Mouse (Mus musculus) right cerebral cortex, postnatal 14 days (tissue): Measurements from ENCODE around the gene Sprtn.

ENCODE experiments used
- DNase-seq: peaks from one replicate; pipeline ENCODE4 v3.0.0; 2022

Sprtn gene

DNA sequence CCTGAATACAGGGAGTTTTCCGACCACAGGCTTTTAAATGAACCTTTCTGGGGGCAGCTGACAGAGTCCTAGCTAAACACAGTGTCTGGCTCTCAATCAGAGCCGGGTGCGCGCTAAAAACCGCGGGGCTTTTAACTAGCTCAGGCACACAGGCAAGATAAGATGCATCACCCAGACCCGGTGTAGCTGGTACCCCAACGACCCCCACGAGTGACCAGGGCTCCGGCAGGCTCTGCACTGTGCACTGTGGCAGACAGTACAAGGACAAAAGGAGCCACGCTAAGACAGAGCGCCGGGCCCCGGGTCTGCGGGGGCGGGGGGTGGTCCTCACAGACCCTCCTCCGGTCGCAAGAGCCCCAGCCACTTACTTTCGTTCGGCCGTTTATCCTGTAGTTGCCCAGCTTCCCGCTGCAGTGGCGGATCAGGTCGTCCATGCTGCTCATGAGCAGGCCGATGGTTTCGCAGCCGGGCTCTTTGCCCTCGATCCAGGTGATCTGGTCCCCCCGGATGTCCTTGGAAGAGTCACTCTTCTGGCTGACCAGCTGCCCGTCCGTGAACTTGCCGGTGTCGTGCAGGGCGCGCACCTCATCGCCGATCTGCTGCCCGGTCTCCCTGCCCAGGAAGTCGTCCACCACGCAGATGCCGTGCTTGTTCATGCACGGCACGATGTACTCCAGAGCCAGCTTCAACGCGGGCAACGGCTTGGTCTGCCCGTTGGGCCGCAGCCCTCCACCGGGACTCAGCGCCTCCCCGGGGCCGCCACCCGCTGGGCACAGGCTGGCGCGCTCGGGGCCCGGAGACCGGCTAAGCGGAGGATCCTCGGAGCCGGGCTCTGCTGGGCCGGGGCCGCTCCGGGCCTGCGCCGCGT lies 50.4 kb downstream of the Sprtn start:
- DNase-seq, result peak; percentile 42

DNA sequence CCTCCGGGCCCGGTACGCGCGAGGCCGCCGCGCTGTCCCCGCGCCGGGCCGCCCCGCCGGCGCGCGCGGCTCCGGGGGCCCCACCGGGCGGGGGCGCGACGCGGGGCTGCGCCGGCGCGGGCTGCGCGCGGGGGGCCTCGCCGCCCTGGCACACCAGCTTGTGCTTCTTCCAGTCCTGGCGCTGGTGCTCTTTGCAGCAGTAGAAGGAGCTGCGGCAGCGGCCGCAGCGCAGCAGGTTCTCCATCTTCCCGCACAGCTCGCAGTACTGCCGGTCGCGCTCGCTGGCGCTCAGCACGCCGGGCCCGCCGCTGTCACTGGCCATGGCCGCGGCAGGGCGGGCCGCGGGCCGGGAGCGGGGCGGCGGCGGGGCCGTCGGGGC lies 51.0 kb downstream of the Sprtn start:
- DNase-seq, result peak; percentile 49

DNA sequence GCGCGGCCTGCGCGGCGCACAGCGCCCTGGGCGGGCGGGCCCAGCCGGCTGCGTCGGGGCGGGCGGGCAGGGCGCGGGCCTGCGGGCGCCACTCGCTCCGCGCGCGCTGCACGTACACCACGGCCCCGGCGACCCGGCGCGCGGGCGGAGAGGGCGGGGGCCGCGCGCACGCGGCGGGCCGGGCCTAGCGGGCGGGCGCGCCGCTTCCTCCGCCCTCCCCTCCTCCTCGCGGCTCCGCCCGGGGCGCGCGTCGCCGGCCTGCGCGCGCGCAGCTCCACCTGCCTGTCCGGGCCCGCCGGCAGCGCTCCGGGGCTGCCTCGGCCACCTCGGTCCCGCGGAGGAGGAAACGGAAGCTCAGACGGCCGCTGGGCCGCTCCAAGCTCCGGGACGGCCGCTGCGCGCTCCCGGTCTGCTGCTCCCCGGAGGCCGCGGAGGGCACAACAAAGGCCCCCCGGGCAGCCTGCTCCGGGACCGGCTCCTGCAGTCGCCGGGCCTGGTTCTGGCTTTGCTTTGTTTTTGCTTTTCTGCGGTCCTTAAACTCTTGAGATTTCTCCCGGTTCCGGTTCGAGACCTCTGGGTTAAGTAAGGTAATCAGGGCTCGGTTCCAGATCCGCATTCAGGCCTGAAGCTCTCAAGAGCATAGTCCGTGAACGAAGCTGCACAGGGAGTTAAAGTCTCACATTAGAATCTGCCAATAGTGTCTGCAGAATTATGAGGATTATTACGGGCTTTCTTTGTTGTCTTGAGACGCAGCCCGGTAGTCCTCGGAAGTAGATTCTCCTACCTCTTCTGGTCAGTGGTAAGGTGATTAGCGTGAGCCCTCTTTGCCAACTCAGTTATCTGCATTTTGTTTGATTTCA lies 51.8 kb downstream of the Sprtn start, which contains the start of gene Egln1:
Gene Egln1 (minus strand): TSS at position 116 of the 860 bp plus-strand sequence.
- DNase-seq, result peak; percentile 69

DNA sequence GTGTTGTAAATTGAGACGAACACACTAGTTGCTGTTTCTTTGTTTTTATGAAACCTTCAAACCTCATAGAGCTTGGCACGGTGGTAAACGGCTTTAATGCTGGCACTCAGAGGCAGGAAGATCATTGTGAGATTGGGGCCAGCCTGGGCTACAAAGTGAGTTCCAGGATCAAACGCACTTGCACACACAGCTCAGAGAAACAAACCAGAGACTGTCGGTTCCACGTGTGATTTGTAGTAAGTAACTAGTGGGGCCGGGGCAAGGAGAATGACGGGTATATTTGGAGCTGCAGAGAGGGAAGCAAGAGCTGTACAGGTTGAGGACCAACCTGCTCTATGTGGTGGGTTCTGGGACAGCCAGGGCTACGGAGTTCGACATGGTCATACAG lies 52.4 kb downstream of the Sprtn start:
- no peak for DNase-seq

DNA sequence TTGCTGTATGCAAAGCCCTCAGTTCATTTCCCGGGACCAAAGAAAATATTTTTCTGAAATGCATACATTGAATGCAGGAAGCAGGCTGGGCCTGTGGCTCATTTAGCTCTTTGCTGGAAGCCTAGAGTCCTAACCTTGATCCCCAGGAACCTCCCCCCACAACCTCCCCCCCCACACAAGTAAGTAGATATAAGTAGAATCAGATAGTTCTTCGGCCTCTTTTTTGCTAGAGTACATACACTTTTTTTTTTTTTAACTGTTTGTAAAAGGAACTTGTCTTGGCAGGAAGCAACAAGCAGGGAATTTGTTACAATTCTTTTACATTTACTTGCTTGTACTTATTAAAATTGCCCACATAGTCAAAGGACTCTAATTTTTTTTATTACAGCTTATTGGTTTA lies 53.2 kb downstream of the Sprtn start:
- no peak for DNase-seq

DNA sequence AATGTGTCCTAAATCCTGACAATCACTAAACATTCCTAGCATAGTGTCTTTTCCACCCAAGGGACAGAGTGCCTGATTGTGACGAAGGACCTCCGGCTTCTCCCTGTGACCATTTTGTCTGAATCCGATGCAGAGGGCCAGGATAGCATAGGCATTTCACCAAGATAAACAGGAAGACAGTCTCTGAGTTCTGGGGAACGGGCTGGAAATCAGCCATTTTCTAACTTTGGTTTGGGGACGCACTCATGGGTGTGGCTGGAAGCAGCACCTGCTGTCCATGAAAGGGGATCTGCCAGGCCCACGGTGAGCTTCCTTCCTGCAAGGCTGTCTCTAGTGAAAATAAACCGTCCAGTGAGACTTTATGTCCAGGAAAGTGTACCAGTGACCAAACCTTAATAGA lies 55.5 kb downstream of the Sprtn start:
- no peak for DNase-seq

DNA sequence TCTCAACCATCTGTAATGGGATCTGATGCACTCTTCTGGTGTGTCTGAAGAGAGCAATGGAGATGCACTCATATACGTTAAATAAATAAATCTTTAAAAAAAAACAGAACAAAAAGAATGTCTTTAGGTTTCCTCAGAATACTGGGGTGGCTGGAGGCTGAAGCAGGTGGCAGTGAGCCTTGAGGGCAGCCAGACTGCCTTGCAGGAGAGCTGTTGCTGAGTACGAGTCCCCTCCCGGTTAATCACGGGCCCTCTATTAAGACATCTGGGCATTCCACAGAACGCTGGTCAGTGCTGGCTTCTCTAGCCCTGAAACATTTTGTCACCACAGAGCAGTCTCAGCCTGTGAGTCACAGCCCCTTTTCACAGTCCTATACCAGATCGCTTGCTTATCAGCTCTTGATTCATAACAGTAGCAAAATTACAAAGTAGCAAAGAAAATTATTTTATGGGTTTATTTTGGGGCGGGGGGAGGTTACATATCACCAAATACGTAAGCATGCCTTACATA lies 56.9 kb downstream of the Sprtn start:
- DNase-seq, result no peak
